Mouse (Mus musculus) liver, embryonic 11.5 days (tissue): ENCODE measurements around the gene Dchs2. TPM values are rescaled to one million over a fixed set of nuclear protein-coding genes. Genes with fewer than 3 reads are reported as not detected.

Source experiments
- ATAC-seq: fragments of 200-750 bp; cut with Nextera tagmentation; replicated peaks from 2 replicates; pipeline ENCODE4 v1.8.0; 2017; ENCODE audit warnings: moderate number of reproducible peaks, mild to moderate bottlenecking, moderate TSS enrichment, moderate library complexity; ENCODE audit not compliant: low FRiP score
- DNase-seq: peaks from one replicate; pipeline ENCODE4 v3.0.0-alpha.2; 2017; ENCODE audit warnings: low spot score
- H3K27ac ChIP-seq: fragments of 300-500 bp; sonication (generic); 2 replicates; pipeline ENCODE4 v1.5.1; 2014; ENCODE audit warnings: mild to moderate bottlenecking, low read depth, low read length, control low read depth
- H3K27me3 ChIP-seq: fragments of 300-500 bp; sonication (generic); replicated peaks from 2 replicates; pipeline ENCODE4 v1.6.1; 2014; ENCODE audit warnings: low read length, mixed read lengths; ENCODE audit not compliant: control insufficient read depth, insufficient read depth
- H3K36me3 ChIP-seq: fragments of 300-500 bp; sonication (generic); 2 replicates; pipeline ENCODE4 v1.6.1; 2014; ENCODE audit warnings: mild to moderate bottlenecking, low read length, moderate library complexity, mixed read lengths; ENCODE audit not compliant: control insufficient read depth, insufficient read depth
- H3K4me1 ChIP-seq: fragments of 300-500 bp; sonication (generic); replicated peaks from 2 replicates; pipeline ENCODE4 v1.6.1; 2014; ENCODE audit warnings: low read length, mixed read lengths; ENCODE audit not compliant: control insufficient read depth, insufficient read depth
- H3K4me2 ChIP-seq: fragments of 300-500 bp; sonication (generic); 2 replicates; pipeline ENCODE4 v1.6.1; 2014; ENCODE audit warnings: mild to moderate bottlenecking, control low read depth, moderate library complexity
- H3K4me3 ChIP-seq: fragments of 300-500 bp; sonication (generic); 2 replicates; pipeline ENCODE4 v1.5.1; 2014; ENCODE audit warnings: low read depth, low read length, control low read depth
- H3K9ac ChIP-seq: fragments of 300-500 bp; sonication (generic); 2 replicates; pipeline ENCODE4 v1.6.1; 2014; ENCODE audit warnings: low read depth, low read length, control low read depth
- H3K9me3 ChIP-seq: fragments of 300-500 bp; sonication (generic); 2 replicates; pipeline ENCODE4 v1.6.1; 2016; ENCODE audit warnings: low read length, inconsistent platforms, mixed read lengths; ENCODE audit not compliant: control insufficient read depth
- WGBS: fragments of 180-500 bp; shearing (Covaris S2); extraction: QIAGEN DNeasy Blood & Tissue Kit; methylation state at CpG from one replicate; pipeline ENCODE4 v1.1.7; 2014; 5-methylcytosine and 5-hydroxymethylcytosine counted together
- polyA plus RNA-seq: library from polyadenylated mRNA; unstranded; fragments of >200 nt; fragmentation: Nextera tagmentation; extraction: Ambion mirVana; gene quantifications from 2 replicates; pipeline ENCODE4 v1.2.1, GENCODE M21; 2014

Dchs2 gene
- polyA plus RNA-seq, 1 experiment from 2014 or later, result 0.04 TPM

- no peak overlapping the region for H3K9ac ChIP-seq
- no peaks in the 10 kb centered on the region for H3K4me1 ChIP-seq
- H3K4me2 ChIP-seq, result no peak overlapping the region
- H3K36me3 ChIP-seq, result no peaks in the 10 kb centered on the region
- WGBS, result 78% methylated on average over 9 of the region's 9 CpGs
- no peak for DNase-seq
- H3K4me3 ChIP-seq, result no peak overlapping the region
- ATAC-seq, result no peak
- H3K27ac ChIP-seq, result no peak overlapping the region
- H3K27me3 ChIP-seq, result no peaks in the 10 kb centered on the region
- H3K9me3 ChIP-seq, result no peaks in the 10 kb centered on the region
Measured at GRCm38 (mm10) chr3:83368500-83369068, 240.8 kb downstream of the Dchs2 start.

- H3K27me3 ChIP-seq, result no peaks in the 10 kb centered on the region
- H3K27ac ChIP-seq, result no peak overlapping the region
- H3K4me3 ChIP-seq, result no peak overlapping the region
- H3K9ac ChIP-seq, result no peak overlapping the region
- no peaks in the 10 kb centered on the region for H3K9me3 ChIP-seq
- DNase-seq (no peak), ATAC-seq (no peak)
- no peak overlapping the region for H3K4me2 ChIP-seq
- 76% methylated on average over 2 of the region's 2 CpGs for WGBS
- no peaks in the 10 kb centered on the region for H3K36me3 ChIP-seq
- H3K4me1 ChIP-seq, result no peaks in the 10 kb centered on the region
Measured at GRCm38 (mm10) chr3:83369871-83370270, 242.1 kb downstream of the Dchs2 start.

GRCm38 (mm10) chr3:83374333-83374732 is 246.6 kb downstream of the Dchs2 start:
- H3K4me1 ChIP-seq, result no peaks in the 10 kb centered on the region
- no peak overlapping the region for H3K9ac ChIP-seq
- H3K27ac ChIP-seq, result no peak overlapping the region
- H3K4me2 ChIP-seq, result no peak overlapping the region
- H3K36me3 ChIP-seq, result no peaks in the 10 kb centered on the region
- ATAC-seq (no peak), DNase-seq (no peak)
- H3K4me3 ChIP-seq, result no peak overlapping the region
- peaks cover 6% of the 10 kb centered on the region; the same call in 1 of the 2 replicates for H3K9me3 ChIP-seq
- WGBS, result 70% methylated on average over 6 of the region's 6 CpGs
- H3K27me3 ChIP-seq, result no peaks in the 10 kb centered on the region

GRCm38 (mm10) chr3:83376834-83377233 is 249.1 kb downstream of the Dchs2 start:
- no peak overlapping the region for H3K4me2 ChIP-seq
- DNase-seq (no peak), ATAC-seq (no peak)
- 92% methylated on average over 6 of the region's 6 CpGs for WGBS
- no peaks in the 10 kb centered on the region for H3K36me3 ChIP-seq
- no peak overlapping the region for H3K4me3 ChIP-seq
- H3K9ac ChIP-seq, result no peak overlapping the region
- H3K9me3 ChIP-seq, result peaks cover 6% of the 10 kb centered on the region; the same call in 1 of the 2 replicates
- H3K27me3 ChIP-seq, result no peaks in the 10 kb centered on the region
- H3K4me1 ChIP-seq, result no peaks in the 10 kb centered on the region
- H3K27ac ChIP-seq, result no peak overlapping the region

Other genes with a start within 250 kb of the Dchs2 start
- 0.21 and 0.22 TPM in 2 replicates for gene Lrat, start 224.0 kb upstream of the Dchs2 start, polyA plus RNA-seq
- 178 and 182 TPM in 2 replicates for gene Fgg, start 120.2 kb upstream of the Dchs2 start, polyA plus RNA-seq
- gene Fga, start 101.9 kb upstream of the Dchs2 start, polyA plus RNA-seq, result 161 and 182 TPM in 2 replicates
- gene Fgb, start 78.1 kb upstream of the Dchs2 start, polyA plus RNA-seq, result 176 and 188 TPM in 2 replicates
- 92.7 and 103 TPM in 2 replicates for gene Plrg1, start 72.4 kb upstream of the Dchs2 start, polyA plus RNA-seq